Mouse (Mus musculus) kidney, embryonic 15.5 days (tissue): ENCODE results near the gene AC161166.1. TPM values are rescaled to one million over a fixed set of nuclear protein-coding genes. Genes with fewer than 3 reads are reported as not detected.
"Not testable (repeated sequence)": the region's sequence is repeated elsewhere in the genome, so short reads cannot be mapped to it uniquely, and the experiment has no call there.

Source experiments
- ATAC-seq: fragments of 200-750 bp; cut with Nextera tagmentation; replicated peaks from 2 replicates; pipeline ENCODE4 v1.8.0; 2017; ENCODE audit warnings: moderate TSS enrichment; ENCODE audit not compliant: low FRiP score
- H3K27ac ChIP-seq: fragments of 300-500 bp; sonication (generic); 2 replicates; pipeline ENCODE4 v1.5.1; 2015; ENCODE audit warnings: mild to moderate bottlenecking, inconsistent platforms
- H3K27me3 ChIP-seq: fragments of 300-500 bp; sonication (generic); 2 replicates; pipeline ENCODE4 v1.6.1; 2015; ENCODE audit warnings: inconsistent platforms
- H3K36me3 ChIP-seq: fragments of 300-500 bp; sonication (generic); 2 replicates; pipeline ENCODE4 v1.6.1; 2015; ENCODE audit warnings: inconsistent platforms
- H3K4me1 ChIP-seq: fragments of 300-500 bp; sonication (generic); 2 replicates; pipeline ENCODE4 v1.6.1; 2015; ENCODE audit warnings: inconsistent platforms
- H3K4me2 ChIP-seq: fragments of 300-500 bp; sonication (generic); 2 replicates; pipeline ENCODE4 v1.6.1; 2015; ENCODE audit warnings: moderate library complexity, mild to moderate bottlenecking, inconsistent platforms
- H3K4me3 ChIP-seq: fragments of 300-500 bp; sonication (generic); replicated peaks from 2 replicates; pipeline ENCODE4 v1.5.1; 2015; ENCODE audit warnings: mild to moderate bottlenecking, inconsistent platforms
- H3K9ac ChIP-seq: fragments of 300-500 bp; sonication (generic); 2 replicates; pipeline ENCODE4 v1.6.1; 2015; ENCODE audit warnings: mild to moderate bottlenecking, inconsistent platforms
- H3K9me3 ChIP-seq: fragments of 300-500 bp; sonication (generic); replicated peaks from 2 replicates; pipeline ENCODE4 v1.6.1; 2016; ENCODE audit warnings: inconsistent platforms
- WGBS: fragments of 180-500 bp; shearing (Covaris S2); methylation state at CpG from one replicate; pipeline ENCODE4 v1.1.7; 2015; ENCODE audit warnings: mixed read lengths; 5-methylcytosine and 5-hydroxymethylcytosine counted together
- polyA plus RNA-seq: library from polyadenylated mRNA; unstranded; fragments of >200 nt; fragmentation: Nextera tagmentation; extraction: Ambion mirVana; gene quantifications from 2 replicates; pipeline ENCODE4 v1.2.1, GENCODE M21; 2015

Gene AC161166.1
- polyA plus RNA-seq, 1 experiment from 2014 or later = 0.68 TPM

GRCm38 (mm10) chr7:24523723-24524122 lies 11.5 kb upstream of the AC161166.1 start:
- no peak for ATAC-seq

GRCm38 (mm10) chr7:24522805-24523204 lies 10.6 kb upstream of the AC161166.1 start:
- ATAC-seq = no peak
- WGBS = 65% methylated on average over 5 of the region's 5 CpGs
- H3K9ac ChIP-seq = no peak overlapping the region

More at GRCm38 (mm10) chr7:24523723-24524122, 11.5 kb upstream of the AC161166.1 start:
- whole genome bisulfite sequencing = 77% methylated on average over 6 of the region's 6 CpGs
- H3K27me3 ChIP-seq = no peaks in the 10 kb centered on the region
- no peak overlapping the region for H3K9ac ChIP-seq
- H3K4me2 ChIP-seq = no peak overlapping the region
- H3K36me3 ChIP-seq = no peaks in the 10 kb centered on the region
- no peak overlapping the region for H3K27ac ChIP-seq
- no peaks in the 10 kb centered on the region for H3K4me1 ChIP-seq
- no peaks in the 10 kb centered on the region for H3K9me3 ChIP-seq
- no peak overlapping the region for H3K4me3 ChIP-seq

GRCm38 (mm10) chr7:24520054-24520453 lies 7.8 kb upstream of the AC161166.1 start:
- H3K36me3 ChIP-seq = peaks cover 17% of the 10 kb centered on the region
- 89% methylated on average over 10 of the region's 10 CpGs for WGBS
- not testable (repeated sequence) for H3K4me1 ChIP-seq, H3K27me3 ChIP-seq, H3K9me3 ChIP-seq, H3K4me3 ChIP-seq, H3K27ac ChIP-seq, ATAC-seq, H3K9ac ChIP-seq, H3K4me2 ChIP-seq

More at GRCm38 (mm10) chr7:24522805-24523204, 10.6 kb upstream of the AC161166.1 start:
- Histone ChIP-seq H3K4me3 (no peak overlapping the region), H3K36me3 (no peaks in the 10 kb centered on the region), H3K9me3 (no peaks in the 10 kb centered on the region), H3K4me2 (no peak overlapping the region), H3K27ac (no peak overlapping the region), H3K4me1 (no peaks in the 10 kb centered on the region), H3K27me3 (no peaks in the 10 kb centered on the region)

- no peak for ATAC-seq
- H3K4me3 ChIP-seq = no peak overlapping the region
- no peak overlapping the region for H3K9ac ChIP-seq
- no peak overlapping the region for H3K27ac ChIP-seq
- WGBS = 55% methylated on average over 3 of the region's 3 CpGs
- peaks cover 18% of the 10 kb centered on the region for H3K36me3 ChIP-seq
- no peaks in the 10 kb centered on the region for H3K4me1 ChIP-seq
- no peaks in the 10 kb centered on the region for H3K9me3 ChIP-seq
- H3K27me3 ChIP-seq = no peaks in the 10 kb centered on the region
- no peak overlapping the region for H3K4me2 ChIP-seq
These were observed 6.9 kb upstream of the AC161166.1 start for GRCm38 (mm10) chr7:24519130-24519529.

- Histone ChIP-seq H3K4me3 (no peak overlapping the region), H3K4me1 (no peaks in the 10 kb centered on the region), H3K9ac (no peak overlapping the region), H3K27ac (no peak overlapping the region), H3K4me2 (no peak overlapping the region), H3K27me3 (no peaks in the 10 kb centered on the region), H3K36me3 (peaks cover 23% of the 10 kb centered on the region), H3K9me3 (no peaks in the 10 kb centered on the region)
- no peak for ATAC-seq
- 63% methylated on average over 6 of the region's 6 CpGs for WGBS
These were observed 5.4 kb upstream of the AC161166.1 start for GRCm38 (mm10) chr7:24517654-24518053.

GRCm38 (mm10) chr7:24517077-24517476 lies 4.8 kb upstream of the AC161166.1 start:
- Histone ChIP-seq H3K27me3 (no peaks in the 10 kb centered on the region), H3K27ac (no peak overlapping the region), H3K4me3 (no peak overlapping the region), H3K9me3 (no peaks in the 10 kb centered on the region), H3K9ac (no peak overlapping the region), H3K4me2 (no peak overlapping the region), H3K4me1 (no peaks in the 10 kb centered on the region), H3K36me3 (peaks cover 25% of the 10 kb centered on the region)
- WGBS = 53% methylated on average over 5 of the region's 5 CpGs
- ATAC-seq = no peak

GRCm38 (mm10) chr7:24516319-24516718 lies 4.1 kb upstream of the AC161166.1 start:
- not testable (repeated sequence) for H3K4me1 ChIP-seq, ATAC-seq, H3K27ac ChIP-seq, H3K4me2 ChIP-seq, H3K9ac ChIP-seq, H3K4me3 ChIP-seq, H3K27me3 ChIP-seq, H3K9me3 ChIP-seq
- WGBS = 74% methylated on average over 8 of the region's 8 CpGs
- H3K36me3 ChIP-seq = peaks cover 28% of the 10 kb centered on the region

GRCm38 (mm10) chr7:24507726-24508114 lies 4.5 kb downstream of the AC161166.1 start:
- Histone ChIP-seq H3K4me2 (peak overlapping the region; percentile 71), H3K4me3 (peak overlapping the region; percentile 67), H3K9ac (peak overlapping the region; percentile 96), H3K4me1 (peaks cover 39% of the 10 kb centered on the region), H3K36me3 (peaks cover 14% of the 10 kb centered on the region), H3K27me3 (peaks cover 3% of the 10 kb centered on the region; the same call in 1 of the 2 replicates), H3K9me3 (no peaks in the 10 kb centered on the region), H3K27ac (peak overlapping the region; percentile 98)
- WGBS = 1% methylated on average over 20 of the region's 20 CpGs
- ATAC-seq = peak; percentile 6; the same call in 1 of the 2 replicates

- ATAC-seq = peak; percentile 92
- peaks cover 12% of the 10 kb centered on the region for H3K36me3 ChIP-seq
- H3K4me1 ChIP-seq = peaks cover 39% of the 10 kb centered on the region
- WGBS = under 1% methylated on average over 84 of the region's 84 CpGs
- peak within 1 kb of the TSS; percentile 96 for H3K9ac ChIP-seq
- peak within 1 kb of the TSS; percentile 71 for H3K4me2 ChIP-seq
- no peaks in the 10 kb centered on the region for H3K9me3 ChIP-seq
- H3K27me3 ChIP-seq = peaks cover 8% of the 10 kb centered on the region; the same call in 1 of the 2 replicates
- peak within 1 kb of the TSS; percentile 67 for H3K4me3 ChIP-seq
- H3K27ac ChIP-seq = peak within 1 kb of the TSS; percentile 98
These were observed 5.2 kb downstream of the AC161166.1 start, which contains the start of gene Zfp428 for GRCm38 (mm10) chr7:24506838-24507725. Zfp428 (plus strand) TSS chr7:24507006.

GRCm38 (mm10) chr7:24506476-24506837 lies 5.8 kb downstream of the AC161166.1 start:
- H3K9ac ChIP-seq = peak overlapping the region; percentile 96
- ATAC-seq = no peak; the same call in 1 of the 2 replicates
- under 1% methylated on average over 12 of the region's 12 CpGs for WGBS
- H3K4me2 ChIP-seq = peak overlapping the region; percentile 71
- no peaks in the 10 kb centered on the region for H3K9me3 ChIP-seq
- peaks cover 10% of the 10 kb centered on the region for H3K36me3 ChIP-seq
- peaks cover 11% of the 10 kb centered on the region for H3K27me3 ChIP-seq
- peak overlapping the region; percentile 98 for H3K27ac ChIP-seq
- H3K4me1 ChIP-seq = peaks cover 39% of the 10 kb centered on the region
- H3K4me3 ChIP-seq = peak overlapping the region; percentile 67

- peak overlapping the region; percentile 71 for H3K4me2 ChIP-seq
- H3K27me3 ChIP-seq = peaks cover 14% of the 10 kb centered on the region
- H3K9me3 ChIP-seq = no peaks in the 10 kb centered on the region
- H3K4me1 ChIP-seq = peaks cover 39% of the 10 kb centered on the region
- H3K4me3 ChIP-seq = peak overlapping the region; percentile 67
- peak overlapping the region; percentile 96 for H3K9ac ChIP-seq
- no peak for ATAC-seq
- H3K27ac ChIP-seq = peak overlapping the region; percentile 98
- peaks cover 7% of the 10 kb centered on the region for H3K36me3 ChIP-seq
- 13% methylated on average over 3 of the region's 3 CpGs for WGBS
These were observed 6.2 kb downstream of the AC161166.1 start for GRCm38 (mm10) chr7:24506065-24506459.

GRCm38 (mm10) chr7:24505447-24506064 lies 6.7 kb downstream of the AC161166.1 start:
- no peak for ATAC-seq
- H3K9me3 ChIP-seq = no peaks in the 10 kb centered on the region
- 24% methylated on average over 15 of the region's 15 CpGs for WGBS
- peak overlapping the region; percentile 71; the same call in 1 of the 2 replicates for H3K4me2 ChIP-seq
- peaks cover 40% of the 10 kb centered on the region for H3K4me1 ChIP-seq
- H3K36me3 ChIP-seq = peaks cover 2% of the 10 kb centered on the region; the same call in 1 of the 2 replicates
- H3K27ac ChIP-seq = peak overlapping the region; percentile 98; the same call in 1 of the 2 replicates
- H3K9ac ChIP-seq = peak overlapping the region; percentile 96; the same call in 1 of the 2 replicates
- no peak overlapping the region for H3K4me3 ChIP-seq
- H3K27me3 ChIP-seq = peaks cover 19% of the 10 kb centered on the region
